Mouse (Mus musculus): ENCODE measurements around the gene Nme4.
"Not testable (repeated sequence)": the region's sequence is repeated elsewhere in the genome, so short reads cannot be mapped to it uniquely, and the experiment has no call there.

Nme4 gene

GRCm38 (mm10) chr17:26114061-26114460 is 18.7 kb upstream of the Nme4 start:
- DNase-seq (ENCODE audit: low read depth, low spot score), result no peak

DNA sequence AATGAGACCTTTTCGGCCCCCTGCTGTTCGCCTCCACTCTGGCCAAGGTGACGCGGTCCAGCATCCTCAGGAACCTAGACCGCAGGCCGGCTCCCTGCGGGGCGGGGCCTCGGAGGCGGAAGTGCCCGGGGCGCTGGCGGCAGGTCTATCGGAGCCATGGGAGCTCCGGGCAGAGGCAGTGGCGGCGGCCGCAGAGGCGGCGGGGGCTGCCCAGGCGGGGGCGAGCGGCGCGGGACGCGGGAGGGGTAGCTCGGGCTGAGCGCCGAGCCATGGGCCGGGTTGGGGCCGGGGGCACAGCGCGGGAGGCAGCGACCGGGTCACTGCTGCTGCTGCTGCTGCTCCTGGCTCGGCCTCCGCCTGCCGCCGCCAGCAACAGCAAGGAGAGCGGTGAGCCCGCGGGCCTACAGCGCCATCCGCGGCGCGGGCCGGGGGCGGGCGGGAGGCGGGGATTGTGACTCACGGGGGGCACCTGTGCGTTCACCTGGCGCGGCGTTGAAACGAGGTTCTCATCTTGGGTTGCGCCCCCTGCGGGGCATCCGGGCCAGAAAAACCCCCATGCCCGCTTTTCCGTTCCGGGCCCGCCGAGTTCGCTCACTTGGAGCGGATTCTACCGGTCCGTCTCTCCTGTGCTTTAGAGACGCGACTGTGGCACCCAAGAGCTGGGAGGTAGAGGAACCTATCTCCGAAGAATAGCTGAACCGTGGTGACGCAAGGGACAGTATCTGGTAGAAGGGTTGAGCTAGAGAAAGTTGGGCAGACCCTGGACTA is 18.0 kb upstream of the Nme4 start, which contains the start of gene Tmem8:
Gene Tmem8, plus strand, starts transcription at position 119 of the 768 bp plus-strand sequence.
- DNase-seq (ENCODE audit: low read depth, low spot score), result no peak

DNA sequence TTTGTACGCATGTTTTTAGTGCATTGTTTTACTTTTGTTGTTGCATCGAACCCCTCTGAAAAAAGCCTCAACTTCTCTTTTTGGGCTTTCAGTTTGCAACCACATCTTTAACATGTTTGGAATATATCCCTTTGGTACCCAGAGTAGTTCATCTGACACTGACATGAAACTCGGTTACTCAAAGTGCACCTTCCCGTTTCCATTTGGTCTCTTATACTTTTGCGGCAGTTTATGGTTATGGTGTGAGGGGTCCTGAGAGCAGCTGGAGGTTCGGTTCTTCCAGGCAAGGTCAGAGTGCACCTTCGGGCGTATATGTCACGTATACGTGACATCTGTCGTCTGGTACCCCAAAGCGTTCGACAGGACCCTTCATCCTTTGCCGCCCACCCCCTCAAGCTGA is 17.3 kb upstream of the Nme4 start:
- DNase-seq (ENCODE audit: low read depth, low spot score), result no peak

- no peak for DNase-seq (ENCODE audit: low read depth, low spot score)
These were observed 16.3 kb upstream of the Nme4 start for GRCm38 (mm10) chr17:26111722-26112121.

DNA sequence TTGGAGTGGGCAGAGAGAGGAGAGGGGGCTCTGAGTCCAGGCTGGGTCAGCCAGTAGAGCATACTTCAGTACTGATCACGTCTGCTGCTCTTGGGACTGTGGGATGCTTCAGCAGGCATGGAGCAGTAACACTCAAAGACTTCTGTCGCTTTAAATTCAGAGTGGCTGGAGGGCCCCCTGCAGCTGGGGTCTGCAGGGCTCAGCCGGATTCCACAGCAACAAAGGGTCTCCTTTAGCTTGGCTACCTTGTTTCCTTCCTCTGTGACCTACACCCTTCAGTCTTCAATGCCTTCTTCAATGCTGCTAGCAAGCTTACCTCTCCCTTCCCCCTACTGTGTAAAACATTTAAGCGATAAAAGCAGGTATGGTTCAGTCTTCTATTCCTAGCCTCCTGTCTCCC is 15.6 kb upstream of the Nme4 start:
- no peak for DNase-seq (ENCODE audit: low read depth, low spot score)

DNA sequence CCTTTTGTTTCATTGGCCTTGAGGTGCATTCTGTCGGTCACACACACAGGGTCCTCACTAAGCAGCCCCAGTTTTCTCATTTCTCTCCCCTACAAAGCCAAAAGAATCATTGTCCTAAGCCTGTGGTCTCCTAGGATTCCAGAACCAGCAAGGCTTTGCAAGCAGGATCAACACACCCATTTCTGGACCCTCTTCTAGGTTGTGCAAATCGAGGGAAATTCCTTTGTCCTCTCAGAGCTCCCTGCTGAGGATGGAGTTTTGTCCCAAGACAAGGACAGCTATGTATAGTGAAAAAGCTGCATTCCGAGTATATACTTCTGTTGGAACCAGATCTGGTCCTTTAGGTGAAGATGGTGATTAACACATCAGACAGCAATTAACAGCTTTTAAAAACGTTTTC is 14.8 kb upstream of the Nme4 start:
- DNase-seq (ENCODE audit: low read depth, low spot score), result no peak

GRCm38 (mm10) chr17:26105619-26106018 is 10.2 kb upstream of the Nme4 start:
- DNase-seq (ENCODE audit: low read depth, low spot score), result no peak

DNA sequence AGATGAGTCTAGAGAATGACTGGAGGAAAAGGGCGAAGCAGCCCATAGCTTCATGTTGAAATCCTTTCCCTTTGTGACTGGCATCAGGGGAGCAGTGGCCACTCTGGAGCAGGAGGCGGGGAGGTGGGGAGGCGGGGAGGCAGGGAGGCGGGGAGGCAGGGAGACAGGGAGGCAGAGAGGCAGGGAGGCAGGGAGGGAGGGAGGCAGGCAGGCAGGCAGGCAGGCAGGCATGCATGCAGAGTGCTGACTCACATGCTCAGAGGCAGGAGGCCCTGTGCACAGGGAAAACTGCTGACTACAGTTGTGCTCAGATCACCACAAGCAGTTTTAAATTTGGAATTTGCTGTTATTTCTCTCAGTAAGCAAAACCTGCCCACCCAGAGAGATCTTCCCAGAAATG is 6.1 kb upstream of the Nme4 start:
- DNase-seq (ENCODE audit: low read depth, low spot score), result no peak

GRCm38 (mm10) chr17:26100166-26100565 is 4.8 kb upstream of the Nme4 start:
- no peak for DNase-seq (ENCODE audit: low read depth, low spot score)

GRCm38 (mm10) chr17:26099316-26099715 is 3.9 kb upstream of the Nme4 start:
- not testable (repeated sequence) for DNase-seq (ENCODE audit: low read depth, low spot score)

- DNase-seq (ENCODE audit: low read depth, low spot score), result no peak
These were observed 3.1 kb upstream of the Nme4 start for GRCm38 (mm10) chr17:26098461-26098860.

DNA sequence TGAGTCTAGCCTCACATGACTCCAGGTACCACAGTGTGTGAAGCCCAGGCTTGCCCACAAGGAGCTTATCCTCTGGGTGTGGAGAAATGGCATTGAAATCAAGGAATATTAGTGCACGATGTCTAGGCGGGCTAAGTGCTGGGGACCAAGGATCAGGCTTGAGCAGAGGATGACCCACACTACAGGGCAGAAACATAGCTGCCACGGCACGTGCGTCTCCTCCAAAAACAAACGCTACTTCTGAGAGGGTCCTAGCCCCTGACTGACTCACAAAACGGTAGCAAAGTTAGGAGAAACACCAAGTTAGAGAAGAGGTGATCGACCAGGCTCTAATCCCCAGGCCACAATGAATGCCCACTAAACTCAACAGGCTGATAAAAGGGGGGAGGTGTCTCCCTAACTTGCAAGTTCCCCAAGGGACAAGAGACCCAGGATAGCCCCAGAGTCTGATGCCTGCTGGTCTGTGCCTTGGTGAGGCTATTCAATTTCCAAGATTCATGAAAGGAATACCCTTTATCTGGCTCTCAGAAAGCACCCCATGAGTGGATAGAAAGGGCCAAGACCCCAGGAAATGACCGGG is 781 bp downstream of the Nme4 start:
- DNase-seq (ENCODE audit: low read depth, low spot score), result no peak

GRCm38 (mm10) chr17:26089905-26090632 is 5.3 kb downstream of the Nme4 start, which contains the start of gene Decr2:
Gene Decr2, minus strand, starts transcription at chr17:26090337.
- DNase-seq (ENCODE audit: low read depth, low spot score), result peak; percentile 84

DNA sequence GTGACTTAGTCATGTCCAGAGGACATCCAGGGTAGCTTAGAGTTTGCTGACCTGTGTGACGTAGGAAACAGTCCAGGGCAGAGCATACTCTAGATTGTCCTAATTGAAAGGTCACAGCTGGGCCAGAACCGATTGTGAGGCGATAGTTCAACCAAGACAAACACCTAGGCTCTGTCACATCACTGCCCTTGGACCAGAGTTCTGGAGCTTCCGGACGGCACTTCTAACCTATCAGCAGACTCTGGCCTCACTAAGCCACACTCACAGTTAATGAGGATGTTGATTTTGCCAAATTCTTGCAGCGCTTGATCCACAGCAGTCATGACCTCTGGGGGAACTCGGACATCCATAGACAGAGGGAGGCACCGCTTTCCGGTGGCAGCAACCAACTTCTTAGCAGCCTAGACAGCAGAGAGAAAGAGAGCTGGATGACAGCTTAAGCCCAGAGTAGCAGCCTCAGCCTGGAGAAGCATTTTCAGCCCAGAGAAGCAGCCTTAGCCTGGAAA is 8.3 kb downstream of the Nme4 start:
- no peak for DNase-seq (ENCODE audit: low read depth, low spot score)

- DNase-seq (ENCODE audit: low read depth, low spot score), result no peak
These were observed 14.5 kb downstream of the Nme4 start for GRCm38 (mm10) chr17:26080867-26081266.

- DNase-seq (ENCODE audit: low read depth, low spot score), result no peak
These were observed 16.6 kb downstream of the Nme4 start for GRCm38 (mm10) chr17:26078851-26079250.

- no peak for DNase-seq (ENCODE audit: low read depth, low spot score)
These were observed 20.2 kb downstream of the Nme4 start for GRCm38 (mm10) chr17:26075246-26075645.

GRCm38 (mm10) chr17:26070136-26070535 is 25.3 kb downstream of the Nme4 start:
- no peak for DNase-seq (ENCODE audit: low read depth, low spot score)

- peak; percentile 83 for DNase-seq (ENCODE audit: low read depth, low spot score)
These were observed 26.3 kb downstream of the Nme4 start, which contains the start of gene Rab11fip3 for GRCm38 (mm10) chr17:26068831-26069739. Gene Rab11fip3, minus strand, starts transcription at chr17:26069555.

- no peak for DNase-seq (ENCODE audit: low read depth, low spot score)
These were observed 27.2 kb downstream of the Nme4 start for GRCm38 (mm10) chr17:26068024-26068830.

Measured in WW6 (cell line).